Mouse (Mus musculus): ENCODE measurements around the gene 4922502D21Rik.

- TF ChIP-seq POLR2A (IDR thresholded peaks at IDR 0.05; ENCODE audit: low read depth, low read length), result no peak
- TF ChIP-seq CTCF (IDR thresholded peaks at IDR 0.05; ENCODE audit: extremely low read depth, insufficient read length, insufficient replicate concordance, low read depth, low read length), result no peak
Measured at GRCm38 (mm10) chr6:129351091-129351490, 19.5 kb upstream of the 4922502D21Rik start.
